Mouse (Mus musculus) hindbrain, embryonic 10.5 days (tissue): ENCODE data around the gene Pou3f3. TPM values are rescaled to one million over a fixed set of nuclear protein-coding genes. Genes with fewer than 3 reads are reported as not detected.

Experiments used
- DNase-seq: peaks from one replicate; pipeline ENCODE4 v3.0.0-alpha.2; 2017; ENCODE audit warnings: low spot score
- H3K27ac ChIP-seq: fragments of 300-500 bp; sonication (generic); 2 replicates; pipeline ENCODE4 v1.5.1; 2016; ENCODE audit warnings: mild to moderate bottlenecking, moderate library complexity
- H3K27me3 ChIP-seq: fragments of 300-500 bp; sonication (generic); 2 replicates; pipeline ENCODE4 v1.6.1; 2016; ENCODE audit warnings: mild to moderate bottlenecking; ENCODE audit not compliant: poor library complexity, insufficient read depth, severe bottlenecking
- H3K36me3 ChIP-seq: fragments of 300-500 bp; sonication (generic); 2 replicates; pipeline ENCODE4 v1.6.1; 2016; ENCODE audit warnings: mild to moderate bottlenecking, moderate library complexity
- H3K4me1 ChIP-seq: fragments of 300-500 bp; sonication (generic); replicated peaks from 2 replicates; pipeline ENCODE4 v1.6.1; 2016; ENCODE audit warnings: mild to moderate bottlenecking
- H3K4me3 ChIP-seq: fragments of 300-500 bp; sonication (generic); 2 replicates; pipeline ENCODE4 v1.5.1; 2016; ENCODE audit warnings: mild to moderate bottlenecking, moderate library complexity
- H3K9me3 ChIP-seq: fragments of 300-500 bp; sonication (generic); 2 replicates; pipeline ENCODE4 v1.6.1; 2016; ENCODE audit warnings: mild to moderate bottlenecking, moderate library complexity
- WGBS: fragments of 180-500 bp; shearing (Covaris S2); methylation state at CpG from one replicate; pipeline ENCODE4 v1.1.7; 2016; 5-methylcytosine and 5-hydroxymethylcytosine counted together
- polyA plus RNA-seq: library from polyadenylated mRNA; unstranded; fragments of >200 nt; fragmentation: Nextera tagmentation; extraction: Ambion mirVana; gene quantifications from 2 replicates; pipeline ENCODE4 v1.2.1, GENCODE M21; 2016

The Pou3f3 gene
- polyA plus RNA-seq, 1 experiment from 2014 or later, result 17.8 TPM

DNA sequence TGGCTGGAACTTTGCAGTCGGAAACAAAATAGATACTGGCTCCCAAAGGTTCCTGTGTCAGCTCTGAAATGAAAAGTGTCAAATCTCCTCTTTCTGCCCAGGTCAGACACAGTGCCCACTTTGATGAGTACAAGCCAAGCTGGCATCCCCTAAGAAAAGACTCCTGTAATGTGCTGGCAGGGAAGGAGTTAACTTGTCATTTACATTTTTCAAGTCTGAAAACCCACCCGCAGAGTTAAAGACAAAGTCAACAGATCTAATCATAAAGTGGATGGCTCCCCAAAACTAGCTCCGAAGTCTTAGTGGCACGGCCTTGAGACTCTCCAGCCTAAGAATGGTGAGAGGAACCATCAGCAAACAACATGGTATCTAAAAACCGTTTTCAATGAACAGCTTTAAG, 11.6 kb downstream of the Pou3f3 start:
- peaks cover 32% of the 10 kb centered on the region for H3K36me3 ChIP-seq
- peaks cover 90% of the 10 kb centered on the region for H3K4me1 ChIP-seq
- peak overlapping the region; percentile 97 for H3K27ac ChIP-seq
- 3% methylated on average over 5 of the region's 5 CpGs for WGBS
- H3K9me3 ChIP-seq, result no peaks in the 10 kb centered on the region
- H3K27me3 ChIP-seq, result peaks cover 80% of the 10 kb centered on the region
- peak overlapping the region; percentile 84 for H3K4me3 ChIP-seq
- DNase-seq, result peak; percentile 15

DNA sequence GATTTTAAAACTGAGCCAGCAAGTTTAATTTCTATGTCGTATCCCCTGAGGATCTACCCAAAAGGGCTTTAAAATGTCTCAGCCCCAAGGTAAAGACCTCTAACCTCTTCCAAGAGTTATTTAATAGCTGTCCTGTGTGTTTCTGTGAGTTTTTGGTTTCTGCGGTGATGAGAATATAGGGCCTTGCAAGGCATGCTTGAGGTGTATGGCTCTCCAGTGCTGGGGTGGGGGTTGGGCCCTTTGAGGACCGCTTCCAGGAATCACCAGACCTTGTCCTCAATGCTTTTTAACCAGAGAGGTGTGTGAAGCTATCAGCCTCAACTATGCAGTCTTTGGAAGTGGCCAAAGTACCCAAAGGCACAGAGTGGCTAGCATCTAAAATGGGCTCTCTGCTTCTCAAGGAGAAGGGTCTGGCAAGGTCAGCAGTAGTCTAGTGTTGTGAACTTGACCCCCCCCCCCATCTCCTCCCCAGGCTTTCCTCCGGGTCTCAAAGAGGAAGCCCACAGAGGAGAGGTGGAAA, 12.1 kb downstream of the Pou3f3 start:
- Histone ChIP-seq H3K27ac (peak overlapping the region; percentile 97), H3K27me3 (peaks cover 81% of the 10 kb centered on the region), H3K4me3 (peak overlapping the region; percentile 84), H3K36me3 (peaks cover 30% of the 10 kb centered on the region), H3K4me1 (peaks cover 90% of the 10 kb centered on the region), H3K9me3 (no peaks in the 10 kb centered on the region)
- WGBS, result 3% methylated on average over 4 of the region's 4 CpGs
- DNase-seq, result peak; percentile 23

DNA sequence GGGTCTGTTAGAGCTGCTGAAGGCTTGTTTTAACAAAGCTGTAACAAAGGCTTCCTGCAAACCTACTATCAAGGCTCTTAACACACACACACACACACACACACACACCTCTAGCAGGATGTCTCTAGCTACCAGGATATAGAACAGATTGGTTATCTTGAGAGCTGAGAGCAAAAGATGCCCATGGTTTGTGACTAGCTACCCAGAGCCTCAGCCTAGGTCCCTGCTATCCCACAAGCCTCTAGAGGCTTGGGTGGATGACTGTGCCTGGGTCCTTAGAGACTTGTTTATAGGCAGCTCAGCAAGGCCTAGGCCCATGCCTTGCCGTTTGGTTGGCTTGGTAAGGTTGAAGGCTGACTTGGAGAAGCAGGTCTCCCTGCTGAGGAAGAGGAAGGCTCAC, 13.5 kb downstream of the Pou3f3 start:
- Histone ChIP-seq H3K4me1 (peaks cover 85% of the 10 kb centered on the region), H3K27ac (peak overlapping the region; percentile 97), H3K4me3 (peak overlapping the region; percentile 84), H3K36me3 (peaks cover 30% of the 10 kb centered on the region), H3K9me3 (no peaks in the 10 kb centered on the region), H3K27me3 (peaks cover 77% of the 10 kb centered on the region)
- 13% methylated on average over 1 of the region's 1 CpGs for WGBS
- no peak for DNase-seq

DNA sequence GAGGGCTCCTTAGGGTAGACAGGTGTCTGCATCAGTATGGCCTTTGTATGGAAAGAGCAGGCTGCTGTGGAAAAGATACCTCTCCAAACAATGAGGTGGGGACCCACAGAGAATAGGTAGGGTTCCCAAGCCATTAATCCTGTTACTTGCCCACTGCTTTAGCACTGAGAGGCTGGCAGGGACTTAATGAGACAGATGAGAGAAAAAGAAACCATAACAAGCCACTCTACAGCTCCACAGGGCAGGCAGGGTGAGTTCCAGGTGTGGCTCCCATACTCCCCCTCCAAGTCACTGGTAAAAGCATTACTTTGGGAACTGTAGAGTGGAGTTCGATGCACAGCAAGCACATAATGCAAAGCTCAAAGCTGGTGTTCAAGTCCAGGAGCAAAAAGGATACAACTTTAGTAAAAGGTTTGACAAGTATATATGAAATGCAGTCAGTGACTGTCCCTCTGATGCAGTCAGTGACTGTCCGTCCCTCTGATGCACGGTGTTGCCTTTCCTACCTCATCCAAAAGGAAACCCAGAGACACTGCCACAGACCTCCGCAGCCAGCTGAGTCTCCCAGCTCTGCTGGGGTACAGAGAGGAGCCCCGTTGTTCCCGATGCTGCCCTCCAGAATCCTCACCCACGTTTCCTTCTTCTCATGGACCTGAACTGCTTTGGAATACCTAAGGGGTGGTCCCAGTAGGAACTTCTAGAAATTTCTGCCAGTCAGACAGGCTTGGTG, 14.0 kb downstream of the Pou3f3 start:
- Histone ChIP-seq H3K27me3 (peaks cover 76% of the 10 kb centered on the region), H3K36me3 (peaks cover 30% of the 10 kb centered on the region), H3K27ac (peak overlapping the region; percentile 97), H3K9me3 (no peaks in the 10 kb centered on the region), H3K4me1 (peaks cover 83% of the 10 kb centered on the region), H3K4me3 (peak overlapping the region; percentile 84)
- no peak for DNase-seq
- WGBS, result 9% methylated on average over 7 of the region's 7 CpGs

DNA sequence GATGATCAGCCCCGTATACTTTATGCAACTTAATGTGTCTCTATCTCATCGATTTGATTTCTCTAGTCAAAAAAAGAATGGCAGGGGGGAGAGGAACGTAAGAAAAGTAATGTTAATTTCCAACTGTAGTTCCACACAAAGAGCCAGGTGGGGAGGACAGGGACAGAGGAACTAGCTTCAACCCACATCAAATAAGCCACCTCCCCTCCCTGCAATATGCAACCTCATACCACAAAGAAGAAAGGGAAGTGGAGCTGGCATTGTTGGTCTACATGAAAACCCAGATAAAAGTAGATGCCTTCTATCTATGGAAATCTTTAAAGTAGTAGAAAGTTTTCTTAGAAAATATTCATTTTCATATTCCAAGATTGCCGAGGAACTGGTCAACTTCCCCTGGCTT, 14.7 kb downstream of the Pou3f3 start:
- H3K4me3 ChIP-seq, result peak overlapping the region; percentile 84
- 15% methylated on average over 4 of the region's 4 CpGs for WGBS
- DNase-seq, result no peak
- H3K27me3 ChIP-seq, result peaks cover 77% of the 10 kb centered on the region
- no peaks in the 10 kb centered on the region for H3K9me3 ChIP-seq
- H3K27ac ChIP-seq, result peak overlapping the region; percentile 97
- H3K36me3 ChIP-seq, result peaks cover 30% of the 10 kb centered on the region
- H3K4me1 ChIP-seq, result peaks cover 83% of the 10 kb centered on the region

DNA sequence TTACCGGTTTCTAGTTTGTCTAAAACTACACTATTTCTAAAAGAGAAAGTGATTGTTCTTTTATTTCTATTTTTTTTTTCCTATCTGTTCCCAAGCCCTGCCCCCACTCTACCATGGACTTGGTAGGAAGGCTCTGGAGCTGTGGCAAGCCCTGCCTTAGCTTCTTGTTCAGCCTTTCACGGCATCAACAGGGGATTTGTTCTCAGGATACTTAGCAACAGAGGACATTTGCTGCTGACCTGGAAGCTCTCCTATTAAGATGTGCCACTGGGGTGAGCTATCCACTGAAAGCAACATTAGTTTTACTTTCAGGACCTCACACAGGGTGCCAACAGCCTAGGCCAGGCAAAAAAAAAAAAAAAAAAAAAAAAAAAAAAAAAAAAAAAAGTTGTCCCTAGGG, 15.4 kb downstream of the Pou3f3 start:
- WGBS, result 3% methylated on average over 2 of the region's 2 CpGs
- Histone ChIP-seq H3K27ac (peak overlapping the region; percentile 97), H3K4me3 (peak overlapping the region; percentile 84), H3K27me3 (peaks cover 77% of the 10 kb centered on the region), H3K4me1 (peaks cover 76% of the 10 kb centered on the region), H3K9me3 (no peaks in the 10 kb centered on the region), H3K36me3 (peaks cover 27% of the 10 kb centered on the region)
- peak; percentile 13 for DNase-seq

DNA sequence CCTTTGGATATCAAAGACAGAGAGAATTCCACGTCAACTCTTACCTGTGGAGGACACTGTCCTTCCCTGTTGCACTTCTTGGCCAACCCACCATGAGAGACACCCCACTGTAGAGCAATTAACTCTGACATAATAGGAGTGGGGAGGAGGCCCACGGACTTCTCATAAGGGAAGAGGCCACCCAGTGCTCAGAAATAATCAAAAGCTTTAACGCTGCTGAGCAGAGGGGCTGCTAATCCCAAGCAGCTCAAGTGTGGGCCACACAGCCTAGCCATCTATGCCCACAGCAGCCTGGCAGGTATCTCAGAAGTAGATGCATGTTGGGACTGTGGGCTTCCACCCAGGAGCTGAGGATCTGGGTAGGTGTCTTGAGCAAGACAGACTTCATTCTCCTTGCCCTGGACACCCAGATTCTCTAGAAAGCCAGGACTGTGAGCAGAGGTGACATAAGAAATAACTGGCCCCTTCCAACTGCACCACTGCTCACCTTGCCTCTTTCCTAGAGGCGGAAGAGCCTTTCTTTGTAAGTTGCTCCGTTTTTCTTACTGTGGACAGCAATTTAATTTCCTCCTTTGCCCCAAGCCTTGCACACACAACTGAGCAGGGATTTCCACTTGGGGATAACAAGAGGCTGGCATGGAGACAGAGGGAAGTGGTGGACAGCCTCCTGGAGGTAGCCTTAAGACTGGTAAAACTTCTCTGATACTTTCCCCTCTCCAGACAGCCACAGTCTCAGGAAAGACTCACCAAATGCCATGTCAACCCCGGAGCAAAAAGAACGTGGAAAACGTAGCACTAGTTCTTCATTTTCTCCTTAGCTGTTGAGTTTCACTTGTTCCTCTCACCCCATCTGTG, 16.1 kb downstream of the Pou3f3 start:
- peak; percentile 33 for DNase-seq
- Histone ChIP-seq H3K27ac (peak overlapping the region; percentile 97), H3K9me3 (no peaks in the 10 kb centered on the region), H3K36me3 (peaks cover 27% of the 10 kb centered on the region), H3K4me1 (peaks cover 69% of the 10 kb centered on the region), H3K4me3 (peak overlapping the region; percentile 84), H3K27me3 (peaks cover 80% of the 10 kb centered on the region)
- WGBS, result 4% methylated on average over 8 of the region's 8 CpGs

DNA sequence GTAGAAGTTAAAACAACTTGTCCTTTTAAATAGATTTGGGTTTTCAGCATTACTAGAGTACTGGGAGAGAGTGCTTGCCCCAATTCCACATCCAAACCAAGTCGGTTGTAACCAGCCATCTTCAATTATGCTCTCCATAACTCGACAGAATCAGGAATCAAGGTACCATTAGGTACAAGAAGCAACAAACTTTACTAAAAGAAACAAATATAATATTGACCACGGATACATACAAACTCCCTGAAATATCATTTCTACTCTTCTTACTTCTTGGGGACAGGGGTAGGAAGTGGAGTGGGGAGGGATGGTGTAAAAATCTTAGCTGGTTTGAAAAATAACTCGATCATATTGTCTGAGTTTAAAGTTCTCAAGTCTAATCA, 16.7 kb downstream of the Pou3f3 start:
- H3K27ac ChIP-seq, result peak overlapping the region; percentile 97
- H3K36me3 ChIP-seq, result peaks cover 27% of the 10 kb centered on the region
- no peak for DNase-seq
- 5% methylated on average over 4 of the region's 4 CpGs for WGBS
- peaks cover 63% of the 10 kb centered on the region for H3K4me1 ChIP-seq
- peak overlapping the region; percentile 84 for H3K4me3 ChIP-seq
- H3K9me3 ChIP-seq, result no peaks in the 10 kb centered on the region
- peaks cover 75% of the 10 kb centered on the region for H3K27me3 ChIP-seq

DNA sequence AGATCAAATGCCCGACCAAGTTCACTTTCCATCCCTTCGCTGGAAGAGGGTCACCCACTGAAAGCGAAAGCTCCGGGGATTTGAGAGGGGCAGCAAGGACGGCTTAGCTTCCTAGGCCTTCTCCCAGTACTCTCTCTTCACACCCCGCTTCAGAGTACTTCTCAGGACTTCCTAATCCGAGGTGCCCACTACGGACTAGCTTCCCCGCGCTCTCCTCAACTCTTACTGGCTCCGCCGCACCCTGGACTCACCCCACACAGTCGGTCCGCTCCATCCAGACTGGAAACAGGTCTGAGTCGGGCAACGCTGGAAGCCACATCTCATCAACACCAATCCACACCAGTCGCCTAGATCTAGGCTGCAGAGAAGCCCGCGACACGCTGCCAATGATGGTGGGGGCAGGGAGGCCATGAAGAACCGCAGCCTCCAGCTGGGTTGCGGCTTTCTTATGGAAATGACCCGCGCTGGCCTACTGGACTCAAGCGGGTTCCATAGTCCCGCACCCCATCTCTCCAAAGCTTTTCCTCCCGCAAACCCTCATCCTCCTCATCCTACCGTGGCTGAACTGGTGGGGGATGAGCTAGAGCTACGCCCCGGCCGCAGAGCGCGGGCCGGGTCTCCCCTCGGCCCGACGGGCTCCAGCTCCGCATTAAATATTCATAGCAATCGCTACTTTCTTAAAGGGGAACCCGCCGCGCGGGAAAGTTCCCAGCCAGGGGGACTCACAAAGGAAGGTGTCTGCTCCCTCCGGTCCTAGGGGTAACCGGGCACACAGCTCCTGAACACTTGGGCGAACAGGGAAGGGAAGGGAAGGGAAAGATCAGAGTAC, 17.8 kb downstream of the Pou3f3 start:
- Histone ChIP-seq H3K4me1 (peaks cover 54% of the 10 kb centered on the region), H3K9me3 (no peaks in the 10 kb centered on the region), H3K27me3 (peaks cover 68% of the 10 kb centered on the region)

DNA sequence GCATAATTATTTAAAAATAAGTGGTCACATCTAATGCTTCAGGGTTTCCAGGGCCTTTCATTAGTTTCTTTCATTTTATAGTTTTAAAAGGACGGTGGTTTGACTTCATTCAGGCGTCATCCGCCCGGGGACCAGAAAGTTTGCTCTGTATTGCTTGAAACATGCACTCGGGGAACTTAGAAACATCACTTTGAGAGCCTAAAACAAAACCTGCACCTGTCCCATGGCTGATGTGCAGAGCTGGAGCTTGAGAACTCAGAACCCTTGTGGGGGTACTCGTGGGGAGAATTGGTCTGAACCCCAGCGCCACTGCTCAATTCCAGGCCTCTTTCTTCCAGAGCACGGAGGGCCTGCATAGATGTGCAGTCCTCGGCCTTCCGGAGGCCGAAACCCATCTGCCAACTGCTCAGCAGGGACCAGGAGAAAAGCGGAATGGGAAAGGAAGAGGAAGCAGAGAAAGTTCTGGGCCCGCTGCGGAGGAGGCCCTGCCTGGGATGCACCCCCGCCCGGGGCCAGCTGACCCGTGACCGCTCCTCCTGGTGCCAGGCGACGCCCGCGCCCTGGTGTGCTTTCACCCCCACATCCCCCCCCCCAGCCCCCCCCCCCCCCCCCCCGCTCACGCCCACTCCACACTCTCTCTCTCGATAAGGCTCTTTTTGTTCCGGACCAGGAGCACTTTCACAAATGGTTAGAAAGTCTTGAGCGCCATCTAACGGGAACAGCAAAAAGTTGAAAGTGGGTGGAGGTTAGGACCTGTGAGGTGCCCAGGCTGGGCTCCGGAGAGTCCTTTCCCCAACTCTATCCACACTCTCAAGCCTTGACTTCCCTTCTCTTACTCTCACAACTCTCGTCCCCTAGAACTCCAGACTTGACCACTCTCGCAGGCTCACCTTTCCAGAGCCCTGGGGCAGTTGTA, 18.7 kb downstream of the Pou3f3 start:
- peaks cover 10% of the 10 kb centered on the region for H3K36me3 ChIP-seq
- peak overlapping the region; percentile 97 for H3K27ac ChIP-seq
- WGBS, result under 1% methylated on average over 27 of the region's 31 CpGs
- DNase-seq, result peak; percentile 84
- H3K9me3 ChIP-seq, result no peaks in the 10 kb centered on the region
- H3K27me3 ChIP-seq, result peaks cover 66% of the 10 kb centered on the region
- H3K4me1 ChIP-seq, result peaks cover 50% of the 10 kb centered on the region
- peak overlapping the region; percentile 84 for H3K4me3 ChIP-seq

More for the DNA sequence above, 17.8 kb downstream of the Pou3f3 start:
- Histone ChIP-seq H3K4me3 (peak overlapping the region; percentile 84), H3K27ac (peak overlapping the region; percentile 97), H3K36me3 (peaks cover 19% of the 10 kb centered on the region)
- peak; percentile 80 for DNase-seq
- WGBS, result under 1% methylated on average over 46 of the region's 46 CpGs

DNA sequence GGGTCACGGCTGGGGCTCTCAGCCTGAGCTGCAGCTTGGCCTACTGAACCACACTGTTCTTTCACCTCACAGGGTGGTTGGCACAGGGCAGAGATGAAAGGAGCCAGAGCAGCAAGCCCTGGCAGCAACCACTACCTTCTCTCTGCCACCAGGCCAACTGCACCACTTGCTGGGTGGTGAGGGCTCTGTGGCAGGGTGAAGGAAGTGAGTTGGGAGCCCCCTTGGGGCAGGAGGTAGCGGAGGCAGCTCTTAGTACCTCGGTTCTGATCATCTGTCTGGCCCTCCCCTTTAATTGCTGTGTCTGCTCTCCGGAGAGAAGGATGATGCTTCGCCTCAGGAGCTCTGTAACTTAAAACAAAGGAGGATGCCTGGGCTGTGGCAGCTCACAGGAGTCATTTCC, 23.0 kb downstream of the Pou3f3 start:
- H3K27ac ChIP-seq, result peak overlapping the region; percentile 20; the same call in 1 of the 2 replicates
- peaks cover 22% of the 10 kb centered on the region for H3K4me1 ChIP-seq
- H3K36me3 ChIP-seq, result no peaks in the 10 kb centered on the region
- no peaks in the 10 kb centered on the region for H3K9me3 ChIP-seq
- H3K27me3 ChIP-seq, result peaks cover 38% of the 10 kb centered on the region
- 16% methylated on average over 5 of the region's 5 CpGs for WGBS
- DNase-seq, result no peak
- no peak overlapping the region for H3K4me3 ChIP-seq
